Mouse (Mus musculus) splenic B cell, adult 2 months (primary cell): ENCODE data around the gene Dmp1.

Source experiments
- DNase-seq: peaks from one replicate; pipeline ENCODE4 v3.0.0-alpha.2; 2011; ENCODE audit warnings: low read depth, low spot score
- H3K27me3 ChIP-seq: 2 replicates; pipeline ENCODE4 v1.6.1; 2012; ENCODE audit warnings: mild to moderate bottlenecking, low read length, moderate library complexity, mixed read lengths; ENCODE audit not compliant: control insufficient read depth, poor library complexity, insufficient read depth, severe bottlenecking
- H3K36me3 ChIP-seq: 2 replicates; pipeline ENCODE4 v1.6.1; 2012; ENCODE audit warnings: mild to moderate bottlenecking, low read length, moderate library complexity, mixed read lengths; ENCODE audit not compliant: control insufficient read depth, poor library complexity, insufficient read depth, severe bottlenecking

Dmp1 gene

GRCm38 (mm10) chr5:104224750-104225149, 22.3 kb downstream of the Dmp1 start:
- DNase-seq, result no peak
- Histone ChIP-seq H3K27me3 (no peaks in the 10 kb centered on the region), H3K36me3 (no peaks in the 10 kb centered on the region)

GRCm38 (mm10) chr5:104228497-104228896, 26.1 kb downstream of the Dmp1 start:
- no peak for DNase-seq
- no peaks in the 10 kb centered on the region for H3K36me3 ChIP-seq
- no peaks in the 10 kb centered on the region for H3K27me3 ChIP-seq

DNA sequence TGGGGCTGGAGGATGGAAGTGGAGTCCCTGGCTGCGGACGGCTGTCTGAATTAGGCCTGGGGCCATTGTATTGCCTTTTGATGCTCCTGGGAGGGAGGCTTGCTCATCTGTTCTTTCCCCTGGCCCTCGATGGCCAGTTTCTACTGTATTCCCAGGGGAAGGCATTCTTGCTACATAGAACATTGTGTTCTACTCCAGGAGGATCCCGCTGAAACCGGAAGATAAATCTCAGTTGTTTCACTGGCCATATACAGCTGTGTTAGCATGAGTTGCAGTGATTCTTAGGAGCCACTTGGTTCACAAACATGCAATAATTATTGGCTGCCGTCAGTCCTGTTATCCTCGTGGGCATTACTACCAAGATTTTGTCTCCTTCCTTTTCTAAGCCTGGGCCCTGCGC, 34.3 kb downstream of the Dmp1 start:
- no peak for DNase-seq
- Histone ChIP-seq H3K36me3 (no peaks in the 10 kb centered on the region), H3K27me3 (no peaks in the 10 kb centered on the region)

GRCm38 (mm10) chr5:104239674-104240378, 37.4 kb downstream of the Dmp1 start:
- H3K36me3 ChIP-seq, result no peaks in the 10 kb centered on the region
- DNase-seq, result no peak
- H3K27me3 ChIP-seq, result no peaks in the 10 kb centered on the region

- H3K36me3 ChIP-seq, result no peaks in the 10 kb centered on the region
- no peak for DNase-seq
- no peaks in the 10 kb centered on the region for H3K27me3 ChIP-seq
Observed at GRCm38 (mm10) chr5:104244261-104244660, 41.8 kb downstream of the Dmp1 start.

DNA sequence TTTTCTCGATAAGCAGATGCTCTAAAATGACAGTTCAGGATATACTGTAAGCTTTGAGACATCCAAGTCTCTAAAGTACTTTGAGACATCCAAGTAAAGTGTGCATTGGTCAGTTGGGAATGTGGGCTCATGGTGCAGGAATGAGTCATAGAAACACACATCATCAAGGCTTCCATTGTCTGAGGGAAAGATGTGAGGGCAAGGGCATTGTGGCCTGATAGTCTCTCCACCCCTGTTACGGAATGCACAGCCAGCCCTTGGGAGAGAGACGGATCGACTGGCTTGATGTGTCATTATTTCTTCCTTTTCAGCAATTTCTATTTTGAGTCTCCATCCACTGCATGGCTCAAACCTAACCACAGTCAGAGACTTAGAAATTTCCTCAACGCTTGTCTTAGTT, 49.4 kb downstream of the Dmp1 start:
- Histone ChIP-seq H3K36me3 (no peaks in the 10 kb centered on the region), H3K27me3 (no peaks in the 10 kb centered on the region)
- no peak for DNase-seq

GRCm38 (mm10) chr5:104256585-104256984, 54.2 kb downstream of the Dmp1 start:
- Histone ChIP-seq H3K27me3 (no peaks in the 10 kb centered on the region), H3K36me3 (no peaks in the 10 kb centered on the region)
- no peak for DNase-seq

DNA sequence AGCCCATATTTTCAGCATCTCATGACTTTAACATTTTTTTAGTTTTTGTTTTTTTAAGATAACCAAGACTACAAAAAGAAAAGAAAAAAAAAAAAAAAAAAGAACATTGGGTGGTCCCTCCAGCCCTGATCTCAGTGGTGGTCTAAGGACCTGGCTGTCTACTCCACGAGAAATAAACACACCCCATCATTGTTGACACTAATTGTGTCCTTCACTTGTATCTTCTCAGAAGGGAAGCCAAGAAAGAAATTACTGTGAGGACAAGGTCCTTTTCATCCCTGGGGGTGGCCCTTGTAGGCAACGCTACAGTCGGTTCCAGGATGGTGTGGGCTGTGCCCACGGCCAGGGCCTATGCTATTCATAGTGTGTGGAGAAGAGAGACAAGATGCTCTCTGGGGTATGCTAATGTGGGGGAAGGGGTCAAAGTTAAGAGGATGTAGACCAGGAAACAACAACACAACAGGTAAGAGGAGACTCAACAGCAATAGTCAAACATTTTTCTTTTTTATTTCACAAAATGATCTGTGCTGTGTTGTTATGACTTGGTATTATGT, 59.6 kb downstream of the Dmp1 start:
- Histone ChIP-seq H3K36me3 (no peaks in the 10 kb centered on the region), H3K27me3 (no peaks in the 10 kb centered on the region)
- no peak for DNase-seq

DNA sequence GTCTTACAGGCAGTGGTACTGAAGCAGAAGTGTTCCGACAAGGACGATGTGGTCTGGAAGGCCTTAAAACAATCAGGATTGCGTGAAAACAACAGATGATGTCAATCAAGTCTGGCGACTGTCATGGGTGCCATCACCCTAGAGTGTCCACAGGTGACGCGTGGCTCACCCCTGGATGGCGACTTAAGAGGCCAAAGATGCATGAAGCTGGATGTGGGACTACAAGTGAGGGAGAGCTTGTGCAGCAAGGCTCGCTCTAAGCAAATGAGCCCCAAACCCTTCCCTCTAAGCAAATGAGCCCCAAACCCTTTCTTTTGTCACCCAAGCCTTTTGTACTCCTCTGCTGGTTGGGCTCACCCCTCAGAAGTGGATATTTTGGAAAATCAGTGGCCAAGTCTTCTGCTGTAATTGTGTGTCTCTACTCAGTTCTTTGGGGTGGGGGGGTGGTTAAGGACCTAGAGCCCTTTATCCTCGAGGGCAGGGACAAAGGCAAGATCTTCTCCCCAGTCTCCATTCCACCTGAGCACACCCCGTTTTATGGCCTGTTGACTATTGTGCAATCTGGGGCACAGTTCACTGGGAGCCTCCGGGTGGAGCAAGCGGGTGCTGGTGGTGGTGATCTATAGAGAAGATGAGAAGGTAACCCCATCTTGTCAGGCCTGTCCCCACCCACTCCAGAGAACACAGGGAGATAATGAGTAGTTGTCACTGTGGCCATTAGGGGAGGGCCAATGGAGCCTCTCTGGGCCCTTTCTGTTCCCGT, 60.8 kb downstream of the Dmp1 start:
- no peaks in the 10 kb centered on the region for H3K36me3 ChIP-seq
- DNase-seq, result no peak
- H3K27me3 ChIP-seq, result no peaks in the 10 kb centered on the region
